Comparison of ENCODE assay signal across 16 mouse cellular contexts in genomic region chr8:126231801-126232200, GRCm38 (mm10).
DNase-seq lines count a peak whose midpoint lies in the region; ATAC-seq and TF ChIP-seq lines count a peak whose summit lies in the region.
"Had no signal": no experiment of that assay in that cellular context is flagged by ENCODE, and none has a peak within 500 bp of the region (broad histone marks: within the 10 kb centered on the region; RNA-seq: fewer than 3 reads in every experiment).

No protein-coding gene starts in this region.

- peak overlapping the region; percentile 22; the same call in 1 of the 2 replicates for H3K27ac ChIP-seq in cerebellum, adult 2 months (ENCODE audit: insufficient read depth, low read length)
- H3K27ac ChIP-seq in embryonic facial prominence, embryonic 10.5 days (replicated peaks): no peak overlapping the region
- H3K27ac ChIP-seq: forebrain, embryonic 13.5 days; hindbrain, embryonic 15.5 days had no signal

- WGBS in cerebellum, adult 2 months: 0% methylated on average over 1 of the region's 1 CpGs
- WGBS in embryonic facial prominence, embryonic 10.5 days: 96% methylated on average over 1 of the region's 1 CpGs

- H3K27me3 ChIP-seq in cerebellum, adult 2 months (ENCODE audit: control insufficient read depth, insufficient read depth, low read length): no peaks in the 10 kb centered on the region
- no peaks in the 10 kb centered on the region for H3K27me3 ChIP-seq in embryonic facial prominence, embryonic 10.5 days (replicated peaks; ENCODE audit: low read depth, poor library complexity, severe bottlenecking)
- H3K27me3 ChIP-seq: forebrain, embryonic 13.5 days; heart, embryonic 12.5 days; hindbrain, embryonic 15.5 days had no signal

- DNase-seq in heart, adult 11 months: peak; percentile 36
- DNase-seq in heart, postnatal 4 days: no peak
- DNase-seq in cerebellum, adult 2 months: peak; percentile 64 to 82
- peak; percentile 67 for DNase-seq in cerebellum, adult 9-11 months
- no peak for DNase-seq in embryonic facial prominence, embryonic 10.5 days (ENCODE audit: low spot score)
- DNase-seq: adrenal gland, postnatal 10 days; forebrain, postnatal 0 days; gastrocnemius, postnatal 14 days; kidney, adult 2 months had no signal

- H3K4me3 ChIP-seq in cerebellum, adult 2 months (replicated peaks; ENCODE audit: insufficient read depth, low read depth, low read length): no peak overlapping the region
- no peak overlapping the region for H3K4me3 ChIP-seq in embryonic facial prominence, embryonic 10.5 days
- H3K4me3 ChIP-seq: forebrain, embryonic 13.5 days; heart, embryonic 12.5 days; hindbrain, embryonic 15.5 days had no signal

- ATAC-seq in activated CD4-positive, CD25-positive, alpha-beta regulatory T cell, adult 4 months: no peak
- ATAC-seq: CD4-positive, CD25-positive, alpha-beta regulatory T cell, adult 4 months; forebrain, embryonic 13.5 days; forebrain, postnatal 0 days; intestine, embryonic 16.5 days had no signal

- TF ChIP-seq POLR2A in cerebellum, adult 2 months (IDR thresholded peaks at IDR 0.05; ENCODE audit: borderline replicate concordance, insufficient read depth, low read length): no peak

- no peak for TF ChIP-seq CTCF in cerebellum, adult 2 months (IDR thresholded peaks at IDR 0.05; ENCODE audit: borderline replicate concordance, insufficient read depth, low read depth, low read length)

- peaks cover 10% of the 10 kb centered on the region for H3K4me1 ChIP-seq in cerebellum, adult 2 months (ENCODE audit: control insufficient read depth, insufficient read depth, low read length)
- peaks cover 13% of the 10 kb centered on the region for H3K4me1 ChIP-seq in embryonic facial prominence, embryonic 10.5 days
- H3K4me1 ChIP-seq: forebrain, embryonic 13.5 days; heart, embryonic 12.5 days; hindbrain, embryonic 15.5 days had no signal

- no peaks in the 10 kb centered on the region for H3K9me3 ChIP-seq in embryonic facial prominence, embryonic 10.5 days
- H3K9me3 ChIP-seq: forebrain, embryonic 13.5 days; heart, embryonic 12.5 days; hindbrain, embryonic 15.5 days had no signal

- H3K36me3 ChIP-seq in embryonic facial prominence, embryonic 10.5 days (replicated peaks): no peaks in the 10 kb centered on the region
- H3K36me3 ChIP-seq: G1E; heart, embryonic 12.5 days; hindbrain, embryonic 15.5 days had no signal

Comparison
In these comparisons a context has a peak if more than half of its experiments do, and no peak if none do; other contexts are left out.
1. DNase-seq: peak in heart, adult 11 months (single experiment), cerebellum, adult 2 months (2 of 2) and cerebellum, adult 9-11 months (single experiment); none in heart, postnatal 4 days (single experiment) and embryonic facial prominence, embryonic 10.5 days (single experiment).